Mouse (Mus musculus): ENCODE data around the gene Ddx60.

DNA sequence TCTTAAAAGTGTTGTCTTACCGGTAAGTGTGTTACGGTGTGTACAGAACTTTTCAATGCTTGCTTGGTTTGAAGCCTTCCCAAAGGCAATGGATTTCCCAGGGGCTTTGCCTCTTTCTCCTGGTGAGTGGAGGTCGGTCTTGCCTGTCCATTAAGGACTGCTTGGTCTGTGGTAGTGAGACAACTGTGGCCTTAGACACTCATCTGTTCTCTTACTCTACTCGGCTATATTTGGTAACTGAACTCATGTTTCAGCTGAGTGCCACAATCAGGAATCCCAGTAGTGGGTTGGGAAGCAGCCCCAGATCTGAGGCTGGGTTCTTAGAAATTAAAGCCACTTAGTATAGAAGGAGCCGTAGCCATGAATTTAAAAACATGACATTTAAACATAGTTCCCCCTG lies 25.4 kb upstream of the Ddx60 start, which contains the start of gene Palld:
- TF ChIP-seq CTCF (IDR thresholded peaks at IDR 0.05; ENCODE audit: insufficient read depth, low read length), result no peak
- no peak for TF ChIP-seq POLR2A (IDR thresholded peaks at IDR 0.05; ENCODE audit: borderline replicate concordance, extremely low read depth, low read depth, low read length)
